Mouse (Mus musculus) bone marrow, adult 2 months (tissue): ENCODE measurements around the gene D330020A13Rik. TPM values are rescaled to one million over a fixed set of nuclear protein-coding genes. Genes with fewer than 3 reads are reported as not detected.

Experiments
- H3K27ac ChIP-seq: fragments of 200-500 bp; 2 replicates; pipeline ENCODE4 v1.5.1; 2012; ENCODE audit warnings: low read depth, mild to moderate bottlenecking, control low read depth, inconsistent platforms, low read length; ENCODE audit not compliant: control insufficient read depth, poor library complexity, insufficient read depth
- H3K4me1 ChIP-seq: fragments of 200-500 bp; 2 replicates; pipeline ENCODE4 v1.6.1; 2011; ENCODE audit warnings: low read length; ENCODE audit not compliant: control insufficient read depth, insufficient read depth
- H3K4me3 ChIP-seq: fragments of 200-500 bp; replicated peaks from 2 replicates; pipeline ENCODE3; 2011; ENCODE audit warnings: mild to moderate bottlenecking, low read depth, low read length, control low read depth; ENCODE audit not compliant: control insufficient read depth
- CTCF ChIP-seq: fragments of 200-500 bp; IDR thresholded peaks from 2 replicates; pipeline ENCODE4 v1.5.1; 2011; ENCODE audit warnings: low read length, control low read depth; ENCODE audit not compliant: control insufficient read depth, insufficient read depth
- POLR2A ChIP-seq: fragments of 200-500 bp; IDR thresholded peaks from 2 replicates; pipeline ENCODE4 v1.6.1; 2011; ENCODE audit warnings: low read depth, mild to moderate bottlenecking, control low read depth, low read length, borderline replicate concordance; ENCODE audit not compliant: control insufficient read depth
- WGBS: fragments of 180-500 bp; shearing (Covaris S2); methylation state at CpG from one replicate; pipeline ENCODE4 v1.1.7; 2018; 5-methylcytosine and 5-hydroxymethylcytosine counted together
- polyA plus RNA-seq: library from polyadenylated mRNA; stranded (reverse); fragments of >200 nt; gene quantifications from 2 replicates; pipeline ENCODE4 v1.2.4, GENCODE M21; 2011; ENCODE audit warnings: low replicate concordance; ENCODE audit not compliant: missing spikeins, insufficient read depth, insufficient read length

The D330020A13Rik gene
- not detected in 2 replicates for polyA plus RNA-seq

GRCm38 (mm10) chr6:120294056-120294784 is at the start of gene D330020A13Rik, which contains the start of gene B4galnt3:
Gene D330020A13Rik (plus strand): TSS chr6:120294364.
Gene B4galnt3 (minus strand): TSS chr6:120294559.
- WGBS, result under 1% methylated on average over 79 of the region's 79 CpGs
- H3K4me1 ChIP-seq, result no peaks in the 10 kb centered on the region
- no peak within 1 kb of the TSS for H3K4me3 ChIP-seq
- TF ChIP-seq POLR2A (no peak), CTCF (no peak)
- H3K27ac ChIP-seq, result no peak within 1 kb of the TSS

- WGBS, result 74% methylated on average over 5 of the region's 5 CpGs
- Histone ChIP-seq H3K27ac (no peak overlapping the region), H3K4me3 (no peak overlapping the region), H3K4me1 (no peaks in the 10 kb centered on the region)
- TF ChIP-seq CTCF, result no peak
- no peak for TF ChIP-seq POLR2A
Observed at GRCm38 (mm10) chr6:120246676-120247075, 47.5 kb upstream of the D330020A13Rik start.

DNA sequence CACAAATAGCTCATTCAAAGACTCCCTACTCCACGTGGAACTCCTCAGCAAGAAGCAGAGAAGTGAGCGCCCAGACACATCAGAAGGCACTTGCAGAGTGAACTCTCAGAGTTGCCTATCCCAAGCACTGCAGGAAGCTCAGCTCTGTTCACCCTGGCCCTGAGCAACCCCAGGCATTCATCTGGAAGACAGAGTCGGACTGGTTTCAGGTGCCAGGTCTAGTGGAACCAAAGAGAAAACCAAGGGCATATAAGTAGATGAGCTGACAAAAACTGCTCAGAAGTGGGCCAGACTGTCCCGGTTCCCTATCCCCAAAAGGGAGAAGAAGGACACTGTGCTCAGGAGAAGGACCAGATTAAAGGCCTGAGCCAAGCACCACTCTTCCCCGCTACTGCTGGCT is 44.3 kb upstream of the D330020A13Rik start:
- TF ChIP-seq POLR2A (no peak), CTCF (no peak)
- no peaks in the 10 kb centered on the region for H3K4me1 ChIP-seq
- H3K27ac ChIP-seq, result no peak overlapping the region
- 73% methylated on average over 5 of the region's 5 CpGs for WGBS
- H3K4me3 ChIP-seq, result no peak overlapping the region

GRCm38 (mm10) chr6:120251010-120251409 is 43.2 kb upstream of the D330020A13Rik start:
- no peak for TF ChIP-seq POLR2A
- no peak for TF ChIP-seq CTCF
- WGBS, result 61% methylated on average over 7 of the region's 7 CpGs
- Histone ChIP-seq H3K4me1 (no peaks in the 10 kb centered on the region), H3K4me3 (no peak overlapping the region), H3K27ac (no peak overlapping the region)

GRCm38 (mm10) chr6:120252741-120253140 is 41.4 kb upstream of the D330020A13Rik start:
- no peaks in the 10 kb centered on the region for H3K4me1 ChIP-seq
- TF ChIP-seq CTCF, result no peak
- no peak for TF ChIP-seq POLR2A
- WGBS, result 66% methylated on average over 2 of the region's 2 CpGs
- H3K4me3 ChIP-seq, result no peak overlapping the region
- H3K27ac ChIP-seq, result no peak overlapping the region

DNA sequence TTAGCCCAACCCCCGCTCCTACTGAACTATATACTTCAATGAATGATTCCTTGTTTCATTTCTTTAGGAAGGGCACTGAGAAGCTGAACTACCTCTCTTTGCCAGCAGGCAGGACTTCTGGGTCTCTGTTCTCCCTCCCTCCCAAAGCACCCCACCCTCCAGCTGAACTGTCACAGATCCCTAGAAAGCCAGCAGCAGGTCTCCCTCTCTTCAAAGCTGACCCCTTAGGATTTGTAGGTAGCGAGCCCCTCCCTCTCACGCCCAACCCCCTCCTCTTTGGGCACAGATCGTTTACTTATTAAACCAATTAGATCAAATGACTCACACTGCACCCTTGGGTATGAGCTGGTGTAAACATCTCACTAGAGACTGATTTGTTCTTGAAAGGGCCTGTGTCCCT is 39.5 kb upstream of the D330020A13Rik start:
- no peak overlapping the region for H3K27ac ChIP-seq
- 73% methylated on average over 4 of the region's 4 CpGs for whole genome bisulfite sequencing
- H3K4me1 ChIP-seq, result no peaks in the 10 kb centered on the region
- TF ChIP-seq POLR2A (no peak), CTCF (no peak)
- H3K4me3 ChIP-seq, result no peak overlapping the region

DNA sequence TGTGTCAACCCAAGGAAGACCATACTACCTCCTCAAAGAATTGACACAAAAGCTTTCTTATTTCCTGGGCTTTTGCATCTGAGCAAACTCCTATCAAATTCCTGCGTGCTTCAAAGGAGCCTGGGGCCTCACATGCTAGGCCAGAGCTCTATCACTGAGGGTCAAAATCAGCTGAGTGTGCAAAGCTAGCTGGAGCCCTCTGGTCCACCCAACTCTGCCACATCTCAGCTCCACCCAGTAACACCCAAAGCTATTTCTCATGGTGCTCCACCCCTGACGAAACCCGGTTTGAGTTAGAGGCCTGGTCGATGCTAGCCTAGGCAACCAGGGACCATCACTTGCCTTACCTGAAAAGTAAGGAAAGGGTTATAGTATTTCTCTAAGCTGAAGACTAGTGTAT is 39.0 kb upstream of the D330020A13Rik start:
- H3K27ac ChIP-seq, result no peak overlapping the region
- 74% methylated on average over 4 of the region's 4 CpGs for WGBS
- H3K4me1 ChIP-seq, result no peaks in the 10 kb centered on the region
- H3K4me3 ChIP-seq, result no peak overlapping the region
- TF ChIP-seq CTCF (no peak), POLR2A (no peak)

DNA sequence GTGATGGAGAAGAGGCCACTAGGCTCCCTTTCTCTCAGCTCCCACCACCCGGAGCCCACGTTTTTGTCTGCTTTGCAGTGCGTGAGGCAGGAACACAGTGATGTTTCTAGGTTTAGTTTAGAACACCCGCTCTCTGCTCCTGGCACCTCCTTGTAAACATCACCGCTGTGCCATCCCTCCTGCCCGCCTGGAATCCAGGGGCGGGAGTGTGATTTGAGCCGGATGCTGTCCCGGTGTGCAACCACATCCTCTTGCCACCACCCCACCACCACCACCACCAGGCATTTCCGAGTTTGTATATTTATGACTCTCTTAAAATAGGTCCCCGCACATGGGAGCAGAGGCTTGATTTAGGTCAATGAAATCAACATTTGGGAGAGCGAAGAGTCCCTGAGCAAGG is 38.5 kb upstream of the D330020A13Rik start:
- Histone ChIP-seq H3K4me3 (no peak overlapping the region), H3K4me1 (no peaks in the 10 kb centered on the region), H3K27ac (no peak overlapping the region)
- 28% methylated on average over 12 of the region's 12 CpGs for WGBS
- no peak for TF ChIP-seq CTCF
- no peak for TF ChIP-seq POLR2A
